Mouse (Mus musculus) forebrain, embryonic 14.5 days (tissue): ENCODE data around the gene Maz. TPM values are rescaled to one million over a fixed set of nuclear protein-coding genes. Genes with fewer than 3 reads are reported as not detected.
A peak's percentile ranks its signal among the peaks of the same experiment; 100 is the strongest.

Experiments
- ATAC-seq: fragments of 200-750 bp; cut with Nextera tagmentation; 2 replicates; pipeline ENCODE4 v1.8.0; 2017; ENCODE audit warnings: mild to moderate bottlenecking, moderate library complexity
- DNase-seq: peaks from one replicate; pipeline ENCODE4 v3.0.0-alpha.2; 2015; ENCODE audit warnings: low spot score
- H3K27ac ChIP-seq: fragments of 300-500 bp; sonication (generic); 2 replicates; pipeline ENCODE4 v1.5.1; 2014; ENCODE audit warnings: low read depth, mild to moderate bottlenecking, control low read depth, low read length, moderate library complexity
- H3K27me3 ChIP-seq: fragments of 300-500 bp; sonication (generic); replicated peaks from 2 replicates; pipeline ENCODE4 v1.6.1; 2014; ENCODE audit warnings: low read length, control low read depth, mixed read lengths; ENCODE audit not compliant: control insufficient read depth, insufficient read depth
- H3K36me3 ChIP-seq: fragments of 300-500 bp; sonication (generic); 2 replicates; pipeline ENCODE4 v1.6.1; 2014; ENCODE audit warnings: low read length, control low read depth; ENCODE audit not compliant: control insufficient read depth, insufficient read depth
- H3K4me1 ChIP-seq: fragments of 300-500 bp; sonication (generic); 2 replicates; pipeline ENCODE4 v1.6.1; 2014; ENCODE audit warnings: antibody characterized with exemption, low read length, control low read depth; ENCODE audit not compliant: control insufficient read depth, insufficient read depth
- H3K4me2 ChIP-seq: fragments of 300-500 bp; sonication (generic); 2 replicates; pipeline ENCODE4 v1.6.1; 2014; ENCODE audit warnings: mild to moderate bottlenecking, control low read depth, low read length
- H3K4me3 ChIP-seq: fragments of 300-500 bp; sonication (generic); 2 replicates; pipeline ENCODE4 v1.5.1; 2014; ENCODE audit warnings: low read depth, low read length, control low read depth
- H3K9ac ChIP-seq: fragments of 300-500 bp; sonication (generic); 2 replicates; pipeline ENCODE4 v1.6.1; 2014; ENCODE audit warnings: mild to moderate bottlenecking, low read length, control low read depth, moderate library complexity
- H3K9me3 ChIP-seq: fragments of 300-500 bp; sonication (generic); replicated peaks from 2 replicates; pipeline ENCODE4 v1.6.1; 2016; ENCODE audit warnings: low read length, control low read depth, mixed read lengths; ENCODE audit not compliant: control insufficient read depth
- WGBS: fragments of 180-500 bp; shearing (Covaris S2); extraction: QIAGEN DNeasy Blood & Tissue Kit; methylation state at CpG from one replicate; pipeline ENCODE4 v1.1.7; 2014; 5-methylcytosine and 5-hydroxymethylcytosine counted together
- polyA plus RNA-seq: library from polyadenylated mRNA; unstranded; fragments of >200 nt; fragmentation: Nextera tagmentation; extraction: Ambion mirVana; gene quantifications from 2 replicates; pipeline ENCODE4 v1.2.1, GENCODE M21; 2014

Gene Maz
- 53.1 and 54.1 TPM in 2 replicates for polyA plus RNA-seq

DNA sequence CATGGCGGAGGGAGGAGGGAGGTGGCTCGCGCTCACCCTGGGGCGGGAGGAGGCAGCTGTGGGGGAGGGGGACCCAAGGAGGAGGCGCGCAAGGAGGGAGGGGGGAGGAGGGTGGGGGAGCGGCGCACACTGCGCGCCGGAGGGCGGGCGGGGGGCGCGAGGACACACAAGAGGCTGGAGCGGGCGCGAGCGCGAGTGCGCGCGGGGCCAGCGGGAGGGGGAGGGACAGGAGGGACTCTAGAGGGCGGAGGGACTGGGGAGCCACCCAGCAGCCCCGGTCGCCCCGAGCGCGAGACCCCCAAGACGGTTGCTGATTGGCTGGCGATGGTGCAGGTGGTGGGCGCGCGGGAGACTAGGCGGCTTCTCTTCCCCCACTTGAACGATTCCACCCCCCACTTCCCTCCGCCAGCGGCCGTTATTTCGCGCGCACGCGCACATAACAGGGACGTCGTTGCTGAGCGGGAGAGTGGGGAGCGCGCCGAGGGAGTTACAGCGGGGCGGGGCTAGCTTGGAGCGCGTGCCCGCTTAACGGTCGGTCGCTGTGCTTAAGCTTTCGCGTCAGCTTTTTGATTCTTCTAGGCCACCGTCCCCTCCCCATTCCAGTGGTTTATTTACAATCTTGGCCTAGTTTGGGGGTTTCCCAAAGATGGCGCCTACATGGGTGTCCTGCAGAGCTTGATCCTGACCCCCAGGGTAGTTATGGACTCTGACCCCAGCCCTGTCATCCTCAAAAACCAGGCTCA lies at the start of gene Maz:
TSS of gene Maz (minus strand) at position 54 of the 743 bp plus-strand sequence.
- ATAC-seq (peak; percentile 94), DNase-seq (peak; percentile 100)
- WGBS = under 1% methylated on average over 49 of the region's 63 CpGs
- peak within 1 kb of the TSS; percentile 99 for H3K9ac ChIP-seq
- peaks cover 28% of the 10 kb centered on the region for H3K4me1 ChIP-seq
- H3K9me3 ChIP-seq = no peaks in the 10 kb centered on the region
- H3K4me2 ChIP-seq = peak within 1 kb of the TSS; percentile 98
- no peaks in the 10 kb centered on the region for H3K27me3 ChIP-seq
- H3K36me3 ChIP-seq = peaks cover 56% of the 10 kb centered on the region
- H3K4me3 ChIP-seq = peak within 1 kb of the TSS; percentile 97
- H3K27ac ChIP-seq = peak within 1 kb of the TSS; percentile 99

DNA sequence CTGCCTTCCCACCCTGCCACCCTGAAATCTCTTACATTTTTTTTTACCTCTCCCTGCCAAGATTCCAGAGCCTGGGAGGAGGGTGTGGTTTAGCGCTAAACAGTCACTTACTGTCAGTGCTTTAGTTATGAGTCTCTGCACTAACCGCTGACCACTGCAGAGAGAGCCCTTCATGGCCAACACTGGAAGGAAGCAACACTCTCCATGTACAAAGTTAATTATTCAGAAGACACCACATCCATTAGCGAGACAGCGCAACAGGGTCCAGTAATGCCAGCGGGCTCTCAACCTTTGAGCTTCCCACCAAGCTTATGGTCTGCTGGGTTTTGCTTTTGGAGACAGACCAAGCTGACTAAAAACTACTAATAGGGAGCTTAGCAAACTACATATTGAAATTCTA lies 49.4 kb upstream of the Maz start:
- H3K4me2 ChIP-seq = no peak overlapping the region
- H3K4me1 ChIP-seq = no peaks in the 10 kb centered on the region
- H3K27me3 ChIP-seq = no peaks in the 10 kb centered on the region
- H3K4me3 ChIP-seq = no peak overlapping the region
- ATAC-seq (no peak), DNase-seq (no peak)
- H3K9me3 ChIP-seq = no peaks in the 10 kb centered on the region
- WGBS = 94% methylated on average over 5 of the region's 5 CpGs
- no peaks in the 10 kb centered on the region for H3K36me3 ChIP-seq
- H3K27ac ChIP-seq = no peak overlapping the region
- no peak overlapping the region for H3K9ac ChIP-seq

DNA sequence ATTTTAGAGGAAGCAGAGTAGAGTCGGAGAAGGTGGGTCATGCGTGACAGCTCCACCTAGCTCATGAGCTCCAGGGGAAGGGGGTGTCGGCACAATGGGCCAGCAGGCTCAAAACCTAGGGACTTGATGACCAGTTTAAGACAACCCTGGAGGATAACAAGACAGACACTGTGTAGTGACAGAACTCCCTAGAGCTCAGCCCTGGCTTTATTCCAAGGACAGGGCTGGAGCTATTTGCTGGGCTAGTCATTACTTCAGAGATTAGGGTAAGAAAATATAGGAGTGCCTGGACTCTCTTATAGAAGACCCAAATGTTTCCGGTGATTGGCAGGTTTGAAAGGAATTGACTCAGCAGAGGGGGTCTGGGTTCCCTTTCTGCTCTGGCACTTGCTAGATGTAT lies 46.4 kb upstream of the Maz start:
- DNase-seq (no peak), ATAC-seq (no peak)
- WGBS = 86% methylated on average over 4 of the region's 4 CpGs
- Histone ChIP-seq H3K9ac (no peak overlapping the region), H3K27ac (no peak overlapping the region), H3K36me3 (no peaks in the 10 kb centered on the region), H3K4me3 (no peak overlapping the region), H3K4me1 (no peaks in the 10 kb centered on the region), H3K27me3 (no peaks in the 10 kb centered on the region), H3K9me3 (no peaks in the 10 kb centered on the region), H3K4me2 (no peak overlapping the region)

DNA sequence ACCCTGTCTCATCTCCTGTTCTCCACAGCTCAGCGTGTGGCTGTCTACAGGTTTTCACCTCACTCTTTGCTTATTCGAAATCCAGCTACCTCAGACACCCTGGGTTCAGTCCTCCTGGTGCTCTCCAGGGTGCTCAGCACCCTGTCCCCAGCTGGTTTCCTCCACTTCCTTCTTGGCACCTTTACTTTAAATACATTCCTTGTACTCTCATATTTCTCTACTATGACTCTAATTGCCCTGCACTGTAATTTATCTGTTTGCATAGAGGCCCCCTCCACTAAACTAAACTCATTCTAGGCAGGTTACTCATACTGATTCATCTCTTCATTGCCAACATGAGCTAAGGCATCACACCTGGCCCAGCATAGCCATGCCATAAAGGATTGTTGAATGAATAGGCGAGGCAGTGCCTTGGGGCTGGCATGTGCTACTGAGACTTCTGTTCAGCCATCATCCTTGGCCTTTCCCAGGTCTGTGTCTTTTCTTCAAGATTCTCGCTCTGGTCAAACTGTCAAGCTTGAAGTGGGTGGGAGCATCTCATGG lies 44.1 kb upstream of the Maz start:
- Histone ChIP-seq H3K4me3 (no peak overlapping the region), H3K4me1 (no peaks in the 10 kb centered on the region), H3K36me3 (no peaks in the 10 kb centered on the region), H3K27me3 (no peaks in the 10 kb centered on the region), H3K27ac (no peak overlapping the region), H3K9ac (no peak overlapping the region), H3K4me2 (no peak overlapping the region), H3K9me3 (no peaks in the 10 kb centered on the region)
- WGBS = 71% methylated on average over 4 of the region's 4 CpGs
- no peak for ATAC-seq
- DNase-seq = no peak

DNA sequence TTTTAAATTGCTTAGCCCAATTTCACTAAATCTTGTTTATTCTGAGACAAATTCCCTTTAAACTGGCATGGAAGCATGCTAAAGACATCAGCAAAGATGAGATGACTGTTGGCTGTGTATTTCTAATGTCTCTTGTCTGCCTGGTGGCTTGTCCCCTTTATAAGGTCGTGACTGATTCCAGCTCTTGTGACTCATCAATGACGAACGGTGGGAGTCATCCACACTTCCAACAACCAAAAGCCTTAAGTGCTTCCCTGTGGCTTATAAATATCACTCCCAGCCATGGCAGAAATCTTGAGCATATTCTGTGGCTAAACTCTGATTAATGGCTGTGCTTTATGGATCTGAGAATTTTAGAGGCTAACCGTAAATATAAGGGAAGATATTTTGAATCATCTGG lies 39.5 kb upstream of the Maz start:
- Histone ChIP-seq H3K4me3 (no peak overlapping the region), H3K9me3 (no peaks in the 10 kb centered on the region), H3K4me1 (no peaks in the 10 kb centered on the region), H3K27me3 (no peaks in the 10 kb centered on the region), H3K9ac (no peak overlapping the region), H3K27ac (no peak overlapping the region), H3K4me2 (no peak overlapping the region), H3K36me3 (no peaks in the 10 kb centered on the region)
- 87% methylated on average over 4 of the region's 4 CpGs for WGBS
- ATAC-seq = no peak
- no peak for DNase-seq

DNA sequence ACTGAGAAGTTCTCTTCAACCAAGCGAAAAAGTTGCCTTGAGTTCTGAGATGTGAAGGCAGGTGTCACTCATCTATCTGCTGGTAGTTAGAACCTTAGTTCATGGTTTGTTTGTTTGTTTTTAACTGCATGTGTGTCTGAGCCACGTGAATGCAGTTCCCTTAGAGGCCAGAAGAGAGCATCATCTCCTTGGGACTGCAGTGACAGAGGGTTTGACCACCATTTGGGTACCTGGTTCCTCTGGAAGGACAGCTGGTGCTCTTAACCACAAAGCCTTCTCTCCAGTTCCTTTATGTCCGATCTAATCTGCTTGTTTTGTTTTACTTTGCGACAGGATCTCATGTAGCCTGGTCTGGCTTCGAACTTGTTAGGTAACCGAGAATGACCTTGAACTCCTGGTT lies 38.7 kb upstream of the Maz start:
- Histone ChIP-seq H3K27ac (no peak overlapping the region), H3K4me3 (no peak overlapping the region), H3K9me3 (no peaks in the 10 kb centered on the region), H3K27me3 (no peaks in the 10 kb centered on the region), H3K9ac (no peak overlapping the region), H3K36me3 (no peaks in the 10 kb centered on the region), H3K4me1 (no peaks in the 10 kb centered on the region), H3K4me2 (no peak overlapping the region)
- ATAC-seq = no peak
- WGBS = 89% methylated on average over 6 of the region's 6 CpGs
- no peak for DNase-seq

DNA sequence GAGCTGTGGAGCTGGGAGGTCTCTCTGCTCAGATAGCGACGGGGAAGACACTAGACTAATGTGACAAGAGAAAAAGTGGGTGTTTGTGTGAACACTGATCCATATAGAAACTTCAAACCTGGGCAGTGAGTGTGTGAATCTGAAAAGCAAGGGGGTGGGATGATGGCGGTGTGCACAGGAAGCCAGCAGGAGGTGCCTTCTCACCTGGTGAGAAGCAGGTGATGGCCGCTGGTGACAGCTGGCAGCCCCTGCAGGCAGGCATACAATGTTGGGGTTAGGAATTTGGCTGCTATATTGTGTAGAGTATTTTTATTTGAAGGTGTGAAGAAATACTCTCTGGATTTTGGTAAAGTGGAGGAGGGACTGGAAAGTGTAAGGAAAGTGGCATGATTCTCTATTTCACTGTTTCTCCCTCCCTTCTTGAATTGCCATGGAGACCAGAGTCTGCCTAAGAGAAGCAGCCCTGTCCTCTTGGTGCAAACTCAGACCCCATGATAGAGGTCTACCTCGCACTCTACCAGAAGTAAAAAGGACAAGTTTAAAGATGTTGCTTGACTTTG lies 28.3 kb upstream of the Maz start:
- 66% methylated on average over 5 of the region's 5 CpGs for WGBS
- DNase-seq = no peak

DNA sequence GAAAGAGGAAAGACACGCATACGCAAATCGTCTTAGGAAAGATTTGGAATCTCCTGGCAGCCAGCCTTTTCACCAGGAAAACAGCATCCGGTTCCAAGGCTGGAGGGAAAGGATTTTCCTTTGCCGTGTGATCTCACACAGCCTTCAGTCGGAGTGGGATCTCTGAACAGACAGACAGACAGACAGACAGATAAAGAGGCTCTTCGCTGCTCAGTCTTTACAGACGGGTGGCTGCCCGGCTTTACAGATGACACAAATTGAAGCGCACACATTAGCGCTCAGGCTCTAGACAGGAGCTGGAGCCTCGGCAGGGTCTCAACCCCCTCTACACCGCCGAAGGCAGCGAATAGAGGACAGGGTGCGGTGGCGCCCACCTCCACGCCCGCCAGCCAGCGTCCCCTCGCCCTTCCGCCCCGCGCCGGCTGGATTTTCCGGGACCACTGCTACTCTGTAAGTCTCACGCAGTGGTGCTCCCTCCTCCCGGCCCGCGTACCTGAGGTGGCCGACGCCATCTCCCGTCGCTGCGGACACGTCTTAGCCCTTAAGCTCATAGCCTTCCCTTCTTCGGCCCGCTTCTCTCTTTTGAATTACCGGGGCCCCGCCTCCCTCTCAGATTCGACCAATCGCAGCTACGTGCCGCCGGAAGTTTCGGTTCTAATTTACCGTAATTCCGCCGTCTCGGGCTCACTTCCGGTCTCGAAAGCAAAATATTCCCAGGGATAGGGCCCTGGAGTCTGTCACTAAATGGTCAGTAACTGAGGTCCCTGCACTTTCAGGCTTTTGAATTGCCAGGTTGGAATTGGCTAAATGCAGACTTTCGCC lies 15.2 kb upstream of the Maz start, which contains the start of gene Kif22:
TSS of gene Kif22 (minus strand) at position 621 of the 822 bp plus-strand sequence.
- WGBS = under 1% methylated on average over 52 of the region's 53 CpGs

More for the DNA sequence above, 28.3 kb upstream of the Maz start:
- Histone ChIP-seq H3K9ac (no peak overlapping the region), H3K4me1 (no peaks in the 10 kb centered on the region), H3K27me3 (no peaks in the 10 kb centered on the region), H3K36me3 (no peaks in the 10 kb centered on the region), H3K4me2 (no peak overlapping the region), H3K4me3 (no peak overlapping the region), H3K9me3 (no peaks in the 10 kb centered on the region), H3K27ac (no peak overlapping the region)
- no peak for ATAC-seq

More for the DNA sequence above, 15.2 kb upstream of the Maz start, which contains the start of gene Kif22:
- Histone ChIP-seq H3K4me1 (peaks cover 6% of the 10 kb centered on the region; the same call in 1 of the 2 replicates), H3K27me3 (no peaks in the 10 kb centered on the region), H3K36me3 (0 out of 2 replicates have a peak, but pooled peaks cover 14% of the 10 kb centered on the region), H3K27ac (0 out of 2 replicates have a peak within 1 kb of the TSS, but pooled peaks have one; percentile 5), H3K9me3 (no peaks in the 10 kb centered on the region), H3K4me2 (peak within 1 kb of the TSS; percentile 77), H3K9ac (peak within 1 kb of the TSS; percentile 84), H3K4me3 (peak within 1 kb of the TSS; percentile 75)
- ATAC-seq (peak; percentile 94), DNase-seq (peak; percentile 95)
